Mouse (Mus musculus): ENCODE data around the gene Poglut1. TPM values are rescaled to one million over a fixed set of nuclear protein-coding genes. Genes with fewer than 3 reads are reported as not detected.
A peak's percentile ranks its signal among the peaks of the same experiment; 100 is the strongest.

Poglut1 gene
- 10 to 100 TPM; 27.8 to 29.3 TPM for total RNA-seq (2021)
- long read RNA-seq, experiment 1, transcript Poglut1-201 (11 exons, 2,758 nt), result major isoform, 41 of 50 reads
- long read RNA-seq, experiment 1, partial matches to known transcripts, result 3 of 50 reads
- long read RNA-seq, experiment 1, other reads (novel, unspliced or antisense), result 2 of 50 reads
- long read RNA-seq, experiment 2, transcript Poglut1-201 (11 exons, 2,758 nt), result major isoform, 79 of 94 reads
- long read RNA-seq, experiment 2, partial matches to known transcripts, result 10 of 94 reads
- long read RNA-seq, experiment 2, other reads (novel, unspliced or antisense), result 3 of 94 reads

GRCm38 (mm10) chr16:38549479-38550396 is at the start of gene Poglut1:
Gene Poglut1 (minus strand): TSS chr16:38550258.
- DNase-seq (ENCODE audit: low spot score in 2 of 2), result peak; percentile 74

- DNase-seq (ENCODE audit: low spot score in 2 of 2), result no peak
Measured at GRCm38 (mm10) chr16:38598986-38599680, 49.1 kb upstream of the Poglut1 start.

- no peak for DNase-seq (ENCODE audit: low spot score in 2 of 2)
Measured at GRCm38 (mm10) chr16:38596651-38597050, 46.6 kb upstream of the Poglut1 start.

GRCm38 (mm10) chr16:38596099-38596498 is 46.0 kb upstream of the Poglut1 start:
- no peak for DNase-seq (ENCODE audit: low spot score in 2 of 2)

- DNase-seq (ENCODE audit: low spot score in 2 of 2), result no peak
Measured at GRCm38 (mm10) chr16:38594435-38594834, 44.4 kb upstream of the Poglut1 start.

GRCm38 (mm10) chr16:38592946-38593345 is 42.9 kb upstream of the Poglut1 start:
- DNase-seq (ENCODE audit: low spot score in 2 of 2), result no peak

GRCm38 (mm10) chr16:38592026-38592678 is 42.1 kb upstream of the Poglut1 start:
- DNase-seq (ENCODE audit: low spot score in 2 of 2), result no peak

- no peak for DNase-seq (ENCODE audit: low spot score in 2 of 2)
Measured at GRCm38 (mm10) chr16:38591506-38591905, 41.4 kb upstream of the Poglut1 start.

GRCm38 (mm10) chr16:38587572-38587971 is 37.5 kb upstream of the Poglut1 start:
- DNase-seq (ENCODE audit: low spot score in 2 of 2), result no peak

GRCm38 (mm10) chr16:38587163-38587562 is 37.1 kb upstream of the Poglut1 start:
- no peak for DNase-seq (ENCODE audit: low spot score in 2 of 2)

GRCm38 (mm10) chr16:38585186-38585585 is 35.1 kb upstream of the Poglut1 start:
- no peak for DNase-seq (ENCODE audit: low spot score in 2 of 2)

GRCm38 (mm10) chr16:38584761-38585160 is 34.7 kb upstream of the Poglut1 start:
- DNase-seq (ENCODE audit: low spot score in 2 of 2), result no peak

- DNase-seq (ENCODE audit: low spot score in 2 of 2), result no peak
Measured at GRCm38 (mm10) chr16:38571481-38571880, 21.4 kb upstream of the Poglut1 start.

- DNase-seq (ENCODE audit: low spot score in 2 of 2), result peak in 1 of 2 experiments; percentile 22
Measured at GRCm38 (mm10) chr16:38568192-38568591, 18.1 kb upstream of the Poglut1 start.

GRCm38 (mm10) chr16:38563516-38563915 is 13.5 kb upstream of the Poglut1 start:
- no peak for DNase-seq (ENCODE audit: low spot score in 2 of 2)

GRCm38 (mm10) chr16:38562968-38563327 is 12.9 kb upstream of the Poglut1 start:
- DNase-seq (ENCODE audit: low spot score in 2 of 2), result no peak

GRCm38 (mm10) chr16:38562131-38562967 is 12.3 kb upstream of the Poglut1 start:
- DNase-seq (ENCODE audit: low spot score in 2 of 2), result peak; percentile 96 to 97

GRCm38 (mm10) chr16:38558221-38558748 is 8.2 kb upstream of the Poglut1 start, which contains the start of gene Tmem39a:
Gene Tmem39a (plus strand): TSS chr16:38558698.
- no peak for DNase-seq (ENCODE audit: low spot score in 2 of 2)

- DNase-seq (ENCODE audit: low spot score in 2 of 2), result no peak
Measured at GRCm38 (mm10) chr16:38555988-38556387, 5.9 kb upstream of the Poglut1 start.

- no peak for DNase-seq (ENCODE audit: low spot score in 2 of 2)
Measured at GRCm38 (mm10) chr16:38548000-38548399, 2.1 kb downstream of the Poglut1 start.
